Mouse (Mus musculus): ENCODE data around the gene Pecr.

GRCm38 (mm10) chr1:72243656-72244316 lies 40.3 kb downstream of the Pecr start:
- TF ChIP-seq EP300 (IDR thresholded peaks at IDR 0.05; ENCODE audit: low read depth) (no peak), CTCF (IDR thresholded peaks at IDR 0.05; ENCODE audit: low read depth) (no peak)
